Mouse (Mus musculus) T-cell, adult 2 months (primary cell): ENCODE measurements around the gene Cwc25.
"Not testable (repeated sequence)": the region's sequence is repeated elsewhere in the genome, so short reads cannot be mapped to it uniquely, and the experiment has no call there.

Source experiments
- DNase-seq: peaks from one replicate; pipeline ENCODE4 v3.0.0; 2022; ENCODE audit warnings: low spot score

Gene Cwc25

GRCm38 (mm10) chr11:97728311-97728710, 38.0 kb downstream of the Cwc25 start:
- DNase-seq, result peak; percentile 86

GRCm38 (mm10) chr11:97723709-97724108, 42.6 kb downstream of the Cwc25 start:
- DNase-seq, result no peak

- DNase-seq, result no peak
Observed at GRCm38 (mm10) chr11:97721338-97721737, 45.0 kb downstream of the Cwc25 start.

- DNase-seq, result peak; percentile 55
Observed at GRCm38 (mm10) chr11:97719041-97719440, 47.3 kb downstream of the Cwc25 start.

GRCm38 (mm10) chr11:97718281-97718860, 48.0 kb downstream of the Cwc25 start:
- peak; percentile 84 for DNase-seq

GRCm38 (mm10) chr11:97717369-97718280, 48.7 kb downstream of the Cwc25 start:
- DNase-seq, result no peak

GRCm38 (mm10) chr11:97716021-97716420, 50.3 kb downstream of the Cwc25 start:
- DNase-seq, result no peak

- DNase-seq, result no peak
Observed at GRCm38 (mm10) chr11:97714784-97715760, 51.3 kb downstream of the Cwc25 start.

- no peak for DNase-seq
Observed at GRCm38 (mm10) chr11:97714356-97714755, 52.0 kb downstream of the Cwc25 start.

GRCm38 (mm10) chr11:97713896-97714295, 52.5 kb downstream of the Cwc25 start:
- no peak for DNase-seq

GRCm38 (mm10) chr11:97712286-97712685, 54.1 kb downstream of the Cwc25 start:
- no peak for DNase-seq

GRCm38 (mm10) chr11:97711200-97711900, 55.0 kb downstream of the Cwc25 start:
- peak; percentile 56 for DNase-seq

- not testable (repeated sequence) for DNase-seq
Observed at GRCm38 (mm10) chr11:97710067-97710466, 56.3 kb downstream of the Cwc25 start.

- DNase-seq, result peak; percentile 95
Observed at GRCm38 (mm10) chr11:97703039-97703826, 63.1 kb downstream of the Cwc25 start, which contains the start of gene Psmb3. TSS of gene Psmb3 (plus strand) at chr11:97703399.

- DNase-seq, result peak; percentile 90
Observed at GRCm38 (mm10) chr11:97702393-97702745, 64.0 kb downstream of the Cwc25 start.

GRCm38 (mm10) chr11:97701581-97702392, 64.6 kb downstream of the Cwc25 start:
- no peak for DNase-seq

- no peak for DNase-seq
Observed at GRCm38 (mm10) chr11:97700746-97701580, 65.4 kb downstream of the Cwc25 start.

GRCm38 (mm10) chr11:97700003-97700745, 66.2 kb downstream of the Cwc25 start, which contains the start of gene Pcgf2:
TSS of gene Pcgf2 (minus strand) at chr11:97700497.
- peak; percentile 55 for DNase-seq
